Mouse (Mus musculus) heart, embryonic 12.5 days (tissue): ENCODE results near the gene Slc16a10. TPM values are rescaled to one million over a fixed set of nuclear protein-coding genes. Genes with fewer than 3 reads are reported as not detected.
A peak's percentile ranks its signal among the peaks of the same experiment; 100 is the strongest.
"Not testable (repeated sequence)": the region's sequence is repeated elsewhere in the genome, so short reads cannot be mapped to it uniquely, and the experiment has no call there.

Experiments used
- ATAC-seq: fragments of 200-750 bp; cut with Nextera tagmentation; 2 replicates; pipeline ENCODE4 v1.8.0; 2017; ENCODE audit warnings: moderate TSS enrichment, moderate library complexity; ENCODE audit not compliant: insufficient number of reproducible peaks, low FRiP score
- H3K27ac ChIP-seq: fragments of 300-500 bp; sonication (generic); 2 replicates; pipeline ENCODE4 v1.5.1; 2016; ENCODE audit warnings: mild to moderate bottlenecking, moderate library complexity; ENCODE audit not compliant: poor library complexity, severe bottlenecking
- H3K27me3 ChIP-seq: fragments of 300-500 bp; sonication (generic); replicated peaks from 2 replicates; pipeline ENCODE4 v1.6.1; 2016; ENCODE audit warnings: mild to moderate bottlenecking, moderate library complexity
- H3K36me3 ChIP-seq: fragments of 300-500 bp; sonication (generic); 2 replicates; pipeline ENCODE4 v1.6.1; 2016; ENCODE audit warnings: mild to moderate bottlenecking, moderate library complexity
- H3K4me1 ChIP-seq: fragments of 300-500 bp; sonication (generic); replicated peaks from 2 replicates; pipeline ENCODE4 v1.6.1; 2016; ENCODE audit warnings: mild to moderate bottlenecking
- H3K4me2 ChIP-seq: fragments of 300-500 bp; sonication (generic); 2 replicates; pipeline ENCODE4 v1.6.1; 2016; ENCODE audit warnings: mild to moderate bottlenecking, moderate library complexity
- H3K4me3 ChIP-seq: fragments of 300-500 bp; sonication (generic); 2 replicates; pipeline ENCODE4 v1.5.1; 2016; ENCODE audit warnings: mild to moderate bottlenecking
- H3K9ac ChIP-seq: fragments of 300-500 bp; sonication (generic); 2 replicates; pipeline ENCODE4 v1.6.1; 2016; ENCODE audit warnings: mild to moderate bottlenecking, moderate library complexity
- H3K9me3 ChIP-seq: fragments of 300-500 bp; sonication (generic); replicated peaks from 2 replicates; pipeline ENCODE4 v1.6.1; 2016; ENCODE audit warnings: mild to moderate bottlenecking, moderate library complexity
- WGBS: fragments of 180-500 bp; shearing (Covaris S2); methylation state at CpG from one replicate; pipeline ENCODE4 v1.1.7; 2016; 5-methylcytosine and 5-hydroxymethylcytosine counted together
- polyA plus RNA-seq: library from polyadenylated mRNA; unstranded; fragments of >200 nt; fragmentation: Nextera tagmentation; extraction: Ambion mirVana; gene quantifications from 2 replicates; pipeline ENCODE4 v1.2.1, GENCODE M21; 2016

Gene Slc16a10
- polyA plus RNA-seq, 1 experiment from 2014 or later, result 22.5 TPM

GRCm38 (mm10) chr10:40024554-40025428 is 117.3 kb downstream of the Slc16a10 start, which contains the start of gene Mfsd4b1:
Mfsd4b1 (minus strand) TSS chr10:40025268.
- ATAC-seq, result peak; percentile 79

DNA sequence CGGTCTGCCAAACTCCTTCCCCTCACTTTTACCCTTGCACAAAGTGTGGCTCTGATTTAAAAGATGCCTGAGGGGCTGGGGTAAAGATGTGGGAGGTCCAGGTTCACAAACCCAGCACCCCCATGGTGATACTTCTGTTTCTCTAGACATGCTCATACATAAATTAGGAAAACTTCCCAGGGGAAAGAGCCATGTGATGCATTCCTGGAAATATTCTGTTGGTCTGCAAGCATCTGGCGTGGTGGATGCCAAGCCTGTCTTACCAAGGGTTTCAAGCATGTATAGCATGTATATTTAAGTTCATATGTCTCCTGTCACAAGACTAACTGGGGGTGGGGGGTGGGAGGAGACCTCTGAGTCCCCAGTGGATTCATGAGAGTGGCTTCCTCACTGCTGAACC is 121.7 kb downstream of the Slc16a10 start:
- Histone ChIP-seq H3K4me1 (peaks cover 19% of the 10 kb centered on the region), H3K4me3 (no peak overlapping the region), H3K27ac (no peak overlapping the region), H3K9me3 (no peaks in the 10 kb centered on the region), H3K27me3 (peaks cover 9% of the 10 kb centered on the region; the same call in 1 of the 2 replicates), H3K9ac (no peak overlapping the region), H3K36me3 (no peaks in the 10 kb centered on the region), H3K4me2 (no peak overlapping the region)
- no peak for ATAC-seq
- WGBS, result 70% methylated on average over 2 of the region's 2 CpGs

More at GRCm38 (mm10) chr10:40024554-40025428, 117.3 kb downstream of the Slc16a10 start, which contains the start of gene Mfsd4b1:
- Histone ChIP-seq H3K4me2 (peak within 1 kb of the TSS; percentile 90), H3K9me3 (no peaks in the 10 kb centered on the region; the same call in 1 of the 2 replicates), H3K4me1 (peaks cover 9% of the 10 kb centered on the region; the same call in 1 of the 2 replicates), H3K4me3 (peak within 1 kb of the TSS; percentile 62), H3K9ac (peak within 1 kb of the TSS; percentile 71), H3K27me3 (peaks cover 9% of the 10 kb centered on the region; the same call in 1 of the 2 replicates), H3K27ac (peak within 1 kb of the TSS; percentile 32), H3K36me3 (no peaks in the 10 kb centered on the region)
- under 1% methylated on average over 46 of the region's 46 CpGs for WGBS

DNA sequence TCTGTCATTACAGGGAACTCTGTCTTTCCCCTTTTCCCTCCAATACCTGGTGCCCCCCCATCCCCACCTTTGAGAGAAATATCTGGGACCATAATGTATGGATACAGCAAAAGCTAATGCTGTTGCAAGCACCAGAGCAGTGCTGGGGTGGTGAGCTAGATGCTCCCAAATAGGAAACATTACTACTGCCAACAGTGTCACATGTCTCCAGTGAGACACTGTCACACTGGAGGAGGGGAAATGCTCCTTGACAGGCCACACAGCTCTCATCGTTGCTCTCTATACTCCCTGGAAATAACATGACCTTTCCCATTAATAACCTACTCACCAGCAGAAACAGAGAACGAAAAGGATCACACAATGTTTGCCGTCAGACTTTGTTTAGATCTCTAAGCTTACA is 122.6 kb downstream of the Slc16a10 start:
- no peak for ATAC-seq

GRCm38 (mm10) chr10:40018261-40018860 is 123.7 kb downstream of the Slc16a10 start:
- 63% methylated on average over 5 of the region's 5 CpGs for WGBS
- Histone ChIP-seq H3K36me3 (no peaks in the 10 kb centered on the region), H3K27me3 (peaks cover 3% of the 10 kb centered on the region; the same call in 1 of the 2 replicates), H3K27ac (no peak overlapping the region), H3K9me3 (no peaks in the 10 kb centered on the region), H3K4me1 (peaks cover 11% of the 10 kb centered on the region; the same call in 1 of the 2 replicates), H3K4me3 (no peak overlapping the region), H3K9ac (no peak overlapping the region), H3K4me2 (no peak overlapping the region)
- ATAC-seq, result no peak

More for the DNA sequence above, 122.6 kb downstream of the Slc16a10 start:
- Histone ChIP-seq H3K4me1 (peaks cover 16% of the 10 kb centered on the region), H3K36me3 (no peaks in the 10 kb centered on the region), H3K27me3 (peaks cover 9% of the 10 kb centered on the region; the same call in 1 of the 2 replicates), H3K9me3 (no peaks in the 10 kb centered on the region), H3K4me3 (no peak overlapping the region), H3K9ac (no peak overlapping the region), H3K27ac (no peak overlapping the region), H3K4me2 (no peak overlapping the region)
- WGBS, result 52% methylated on average over 3 of the region's 3 CpGs

GRCm38 (mm10) chr10:40009591-40009990 is 132.5 kb downstream of the Slc16a10 start:
- 0 out of 2 replicates have a peak, but pooled peaks cover 5% of the 10 kb centered on the region for H3K4me1 ChIP-seq
- H3K9ac ChIP-seq, result no peak overlapping the region
- no peaks in the 10 kb centered on the region for H3K36me3 ChIP-seq
- no peaks in the 10 kb centered on the region for H3K27me3 ChIP-seq
- H3K9me3 ChIP-seq, result no peaks in the 10 kb centered on the region
- no peak overlapping the region for H3K4me2 ChIP-seq
- 72% methylated on average over 11 of the region's 11 CpGs for WGBS
- no peak overlapping the region for H3K4me3 ChIP-seq
- no peak for ATAC-seq
- H3K27ac ChIP-seq, result no peak overlapping the region

DNA sequence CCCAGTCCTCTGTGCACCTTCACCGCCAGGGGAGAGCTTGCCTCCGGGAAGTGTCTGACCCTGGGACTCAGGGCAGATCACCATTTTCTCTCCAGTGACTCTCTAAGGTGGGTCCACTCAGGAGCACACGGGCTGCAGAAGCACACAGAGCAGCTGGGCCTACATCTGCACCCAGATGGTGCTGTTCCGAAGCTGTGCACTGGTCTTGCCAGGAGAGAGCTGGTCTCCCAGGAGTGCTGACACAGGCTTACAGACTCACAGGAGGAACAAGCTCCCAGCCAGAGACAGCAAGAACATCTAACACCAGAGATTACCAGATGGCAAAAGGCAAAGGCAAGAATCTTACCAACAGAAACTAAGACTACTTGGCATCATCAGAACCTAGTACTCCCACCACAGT is 133.2 kb downstream of the Slc16a10 start:
- WGBS, result 59% methylated on average over 4 of the region's 4 CpGs
- H3K4me2 ChIP-seq, H3K27me3 ChIP-seq: not testable (repeated sequence)

GRCm38 (mm10) chr10:40007953-40008352 is 134.1 kb downstream of the Slc16a10 start:
- no peak for ATAC-seq
- H3K4me3 ChIP-seq, result no peak overlapping the region
- H3K9me3 ChIP-seq, result no peaks in the 10 kb centered on the region
- WGBS, result 83% methylated on average over 4 of the region's 4 CpGs
- no peaks in the 10 kb centered on the region for H3K36me3 ChIP-seq
- no peaks in the 10 kb centered on the region for H3K27me3 ChIP-seq
- H3K27ac ChIP-seq, result no peak overlapping the region
- H3K9ac ChIP-seq, result no peak overlapping the region
- 0 out of 2 replicates have a peak, but pooled peaks cover 5% of the 10 kb centered on the region for H3K4me1 ChIP-seq
- no peak overlapping the region for H3K4me2 ChIP-seq

More for the DNA sequence above, 133.2 kb downstream of the Slc16a10 start:
- H3K9ac ChIP-seq, H3K4me1 ChIP-seq, H3K27ac ChIP-seq, H3K36me3 ChIP-seq, ATAC-seq, H3K4me3 ChIP-seq, H3K9me3 ChIP-seq: not testable (repeated sequence)

DNA sequence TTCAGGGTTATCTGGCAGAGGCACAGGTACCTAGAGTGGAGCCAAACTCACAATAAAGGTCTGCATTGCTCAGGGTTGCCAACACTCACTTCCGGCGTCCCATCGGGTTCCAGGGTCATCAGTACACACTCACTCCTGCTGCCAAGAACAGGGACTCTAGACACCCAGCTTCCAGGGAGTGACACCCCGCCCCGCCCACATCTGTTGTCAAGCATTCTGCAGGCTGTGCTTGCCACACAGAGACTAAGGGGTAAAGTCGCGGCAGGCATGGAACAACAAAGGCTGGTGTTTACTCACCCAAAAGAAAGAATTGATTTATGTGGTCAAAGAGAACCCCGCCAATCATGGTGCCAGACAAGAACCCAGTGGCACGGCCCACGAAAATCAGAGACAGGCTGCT is 135.1 kb downstream of the Slc16a10 start:
- 71% methylated on average over 10 of the region's 10 CpGs for WGBS

GRCm38 (mm10) chr10:40000746-40001145 is 141.3 kb downstream of the Slc16a10 start:
- H3K36me3 ChIP-seq, result no peaks in the 10 kb centered on the region
- no peak overlapping the region for H3K4me3 ChIP-seq
- no peak overlapping the region for H3K27ac ChIP-seq
- 0 out of 2 replicates have a peak, but pooled peaks cover 3% of the 10 kb centered on the region for H3K4me1 ChIP-seq
- no peak for ATAC-seq
- no peaks in the 10 kb centered on the region for H3K9me3 ChIP-seq
- WGBS, result 84% methylated on average over 2 of the region's 2 CpGs
- no peak overlapping the region for H3K9ac ChIP-seq
- no peak overlapping the region for H3K4me2 ChIP-seq
- no peaks in the 10 kb centered on the region for H3K27me3 ChIP-seq

More for the DNA sequence above, 135.1 kb downstream of the Slc16a10 start:
- H3K36me3 ChIP-seq, result no peaks in the 10 kb centered on the region
- no peak overlapping the region for H3K27ac ChIP-seq
- no peak overlapping the region for H3K9ac ChIP-seq
- 0 out of 2 replicates have a peak, but pooled peaks cover 5% of the 10 kb centered on the region for H3K4me1 ChIP-seq
- no peaks in the 10 kb centered on the region for H3K9me3 ChIP-seq
- H3K4me3 ChIP-seq, result no peak overlapping the region
- ATAC-seq, result no peak
- no peaks in the 10 kb centered on the region for H3K27me3 ChIP-seq
- no peak overlapping the region for H3K4me2 ChIP-seq

GRCm38 (mm10) chr10:39991155-39991554 is 150.9 kb downstream of the Slc16a10 start:
- 37% methylated on average over 4 of the region's 4 CpGs for WGBS
- no peak for ATAC-seq

DNA sequence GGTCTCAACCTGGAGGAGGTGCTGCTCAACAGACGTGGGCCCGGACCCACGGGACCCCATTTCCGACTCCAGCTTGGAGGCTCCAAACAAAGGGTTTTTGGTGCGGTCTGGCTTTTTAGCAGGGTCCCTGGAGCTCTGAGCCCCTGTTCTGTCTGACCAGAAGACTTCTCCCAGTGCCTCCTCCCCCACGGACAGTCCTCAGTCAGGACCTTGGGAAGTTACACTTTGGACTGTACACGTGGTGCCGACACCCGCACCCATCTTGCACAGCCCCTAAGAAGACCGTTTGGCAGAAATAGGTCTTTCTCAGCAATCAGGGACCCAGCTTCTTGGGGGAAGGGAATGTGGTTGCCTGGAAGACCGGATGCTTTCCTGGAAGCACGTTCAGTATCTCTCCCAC is 155.6 kb downstream of the Slc16a10 start, which contains the start of gene Mfsd4b5:
Gene Mfsd4b5 (minus strand): TSS at position 181 of the 400 bp plus-strand sequence.
- Histone ChIP-seq H3K9ac (no peak within 1 kb of the TSS), H3K4me2 (no peak within 1 kb of the TSS), H3K4me3 (no peak within 1 kb of the TSS), H3K27me3 (no peaks in the 10 kb centered on the region), H3K27ac (no peak within 1 kb of the TSS), H3K4me1 (no peaks in the 10 kb centered on the region), H3K36me3 (no peaks in the 10 kb centered on the region), H3K9me3 (no peaks in the 10 kb centered on the region)
- 84% methylated on average over 12 of the region's 12 CpGs for WGBS
- no peak for ATAC-seq

More at GRCm38 (mm10) chr10:39991155-39991554, 150.9 kb downstream of the Slc16a10 start:
- H3K27me3 ChIP-seq, result no peaks in the 10 kb centered on the region
- peaks cover 11% of the 10 kb centered on the region; the same call in 1 of the 2 replicates for H3K9me3 ChIP-seq
- no peaks in the 10 kb centered on the region for H3K4me1 ChIP-seq
- H3K36me3 ChIP-seq, result no peaks in the 10 kb centered on the region
- H3K4me3 ChIP-seq, result no peak overlapping the region
- no peak overlapping the region for H3K4me2 ChIP-seq
- H3K9ac ChIP-seq, result no peak overlapping the region
- H3K27ac ChIP-seq, result no peak overlapping the region
